Mouse (Mus musculus) heart, embryonic 16.5 days (tissue): ENCODE results near the gene Gm7697. TPM values are rescaled to one million over a fixed set of nuclear protein-coding genes. Genes with fewer than 3 reads are reported as not detected.
"Not testable (repeated sequence)": the region's sequence is repeated elsewhere in the genome, so short reads cannot be mapped to it uniquely, and the experiment has no call there.

Experiments
- ATAC-seq: fragments of 200-750 bp; cut with Nextera tagmentation; replicated peaks from 2 replicates; pipeline ENCODE4 v1.8.0; 2017; ENCODE audit warnings: moderate number of reproducible peaks; ENCODE audit not compliant: insufficient read depth, low FRiP score; ENCODE audit errors: extremely low read depth
- H3K27ac ChIP-seq: fragments of 300-500 bp; sonication (generic); 2 replicates; pipeline ENCODE4 v1.5.1; 2014; ENCODE audit warnings: mild to moderate bottlenecking, low read length, control low read depth, moderate library complexity
- H3K27me3 ChIP-seq: fragments of 300-500 bp; sonication (generic); 2 replicates; pipeline ENCODE4 v1.6.1; 2014; ENCODE audit warnings: low read length, mixed read lengths; ENCODE audit not compliant: control insufficient read depth, insufficient read depth
- H3K36me3 ChIP-seq: fragments of 300-500 bp; sonication (generic); 2 replicates; pipeline ENCODE4 v1.6.1; 2014; ENCODE audit not compliant: control insufficient read depth, insufficient read depth
- H3K4me1 ChIP-seq: fragments of 300-500 bp; sonication (generic); 2 replicates; pipeline ENCODE4 v1.6.1; 2014; ENCODE audit warnings: low read length, mixed read lengths; ENCODE audit not compliant: control insufficient read depth, insufficient read depth
- H3K4me2 ChIP-seq: fragments of 300-500 bp; sonication (generic); 2 replicates; pipeline ENCODE4 v1.6.1; 2014; ENCODE audit warnings: low read depth, mild to moderate bottlenecking, control low read depth, low read length
- H3K4me3 ChIP-seq: fragments of 300-500 bp; sonication (generic); 2 replicates; pipeline ENCODE4 v1.5.1; 2014; ENCODE audit warnings: mild to moderate bottlenecking, control low read depth, low read length
- H3K9ac ChIP-seq: fragments of 300-500 bp; sonication (generic); 2 replicates; pipeline ENCODE4 v1.6.1; 2014; ENCODE audit warnings: low read length, control low read depth
- H3K9me3 ChIP-seq: fragments of 300-500 bp; sonication (generic); replicated peaks from 2 replicates; pipeline ENCODE4 v1.6.1; 2016; ENCODE audit warnings: low read length; ENCODE audit not compliant: control insufficient read depth
- WGBS: fragments of 180-500 bp; shearing (Covaris S2); extraction: QIAGEN DNeasy Blood & Tissue Kit; methylation state at CpG from one replicate; pipeline ENCODE4 v1.1.7; 2014; 5-methylcytosine and 5-hydroxymethylcytosine counted together
- polyA plus RNA-seq: library from polyadenylated mRNA; unstranded; fragments of >200 nt; fragmentation: Nextera tagmentation; extraction: Ambion mirVana; gene quantifications from 2 replicates; pipeline ENCODE4 v1.2.1, GENCODE M21; 2015

The Gm7697 gene
- not detected in 2 replicates for polyA plus RNA-seq

GRCm38 (mm10) chr8:69522876-69523275 lies at the start of gene Gm7697:
TSS of gene Gm7697 (minus strand) at chr8:69522976.
- 70% methylated on average over 1 of the region's 3 CpGs for WGBS
- not testable (repeated sequence) for H3K9me3 ChIP-seq, ATAC-seq, H3K9ac ChIP-seq, H3K36me3 ChIP-seq, H3K27me3 ChIP-seq, H3K4me3 ChIP-seq, H3K27ac ChIP-seq, H3K4me2 ChIP-seq, H3K4me1 ChIP-seq

DNA sequence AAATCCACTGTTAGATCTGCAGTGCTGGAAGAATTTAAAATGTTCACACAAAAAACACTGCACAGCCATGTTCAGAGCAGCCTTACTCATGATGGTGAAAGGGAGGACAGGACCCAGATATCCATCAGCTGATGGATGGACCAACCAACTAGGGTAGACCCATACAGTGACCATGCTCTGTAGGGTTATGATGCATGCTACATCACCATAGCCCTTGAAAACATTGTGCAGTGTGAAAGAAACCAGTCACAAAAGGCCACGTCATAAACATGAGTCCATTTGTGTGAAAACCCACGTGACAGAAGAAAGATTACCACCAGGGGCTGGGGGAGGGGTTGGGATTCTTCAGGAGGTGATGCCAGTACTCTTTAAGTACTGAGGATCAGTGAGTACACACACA lies 28.5 kb upstream of the Gm7697 start:
- 51% methylated on average over 2 of the region's 2 CpGs for WGBS
- H3K9me3 ChIP-seq, H3K4me1 ChIP-seq, H3K36me3 ChIP-seq, H3K9ac ChIP-seq, H3K4me2 ChIP-seq, ATAC-seq, H3K27me3 ChIP-seq, H3K27ac ChIP-seq, H3K4me3 ChIP-seq: not testable (repeated sequence)

- H3K9ac ChIP-seq, H3K4me3 ChIP-seq, H3K27ac ChIP-seq, ATAC-seq, H3K9me3 ChIP-seq, H3K36me3 ChIP-seq, H3K4me1 ChIP-seq, H3K27me3 ChIP-seq, H3K4me2 ChIP-seq: not testable (repeated sequence)
- WGBS: 4% methylated on average over 8 of the region's 8 CpGs
Measured at GRCm38 (mm10) chr8:69549556-69549955, 26.8 kb upstream of the Gm7697 start.

- WGBS: 95% methylated on average over 3 of the region's 3 CpGs
- H3K9ac ChIP-seq, H3K27me3 ChIP-seq, H3K36me3 ChIP-seq, H3K9me3 ChIP-seq, H3K27ac ChIP-seq, H3K4me1 ChIP-seq, H3K4me3 ChIP-seq, H3K4me2 ChIP-seq, ATAC-seq: not testable (repeated sequence)
Measured at GRCm38 (mm10) chr8:69548114-69548513, 25.3 kb upstream of the Gm7697 start.

GRCm38 (mm10) chr8:69547208-69547607 lies 24.4 kb upstream of the Gm7697 start:
- not testable (repeated sequence) for ATAC-seq, H3K27ac ChIP-seq, H3K9ac ChIP-seq, H3K4me3 ChIP-seq, H3K36me3 ChIP-seq, H3K27me3 ChIP-seq, H3K4me1 ChIP-seq, H3K9me3 ChIP-seq, H3K4me2 ChIP-seq
- WGBS: 62% methylated on average over 7 of the region's 7 CpGs

GRCm38 (mm10) chr8:69545020-69545419 lies 22.2 kb upstream of the Gm7697 start:
- not testable (repeated sequence) for H3K9me3 ChIP-seq, H3K4me2 ChIP-seq, H3K27me3 ChIP-seq, H3K27ac ChIP-seq, H3K9ac ChIP-seq, H3K4me3 ChIP-seq, ATAC-seq, H3K36me3 ChIP-seq, H3K4me1 ChIP-seq
- WGBS: 45% methylated on average over 1 of the region's 1 CpGs

DNA sequence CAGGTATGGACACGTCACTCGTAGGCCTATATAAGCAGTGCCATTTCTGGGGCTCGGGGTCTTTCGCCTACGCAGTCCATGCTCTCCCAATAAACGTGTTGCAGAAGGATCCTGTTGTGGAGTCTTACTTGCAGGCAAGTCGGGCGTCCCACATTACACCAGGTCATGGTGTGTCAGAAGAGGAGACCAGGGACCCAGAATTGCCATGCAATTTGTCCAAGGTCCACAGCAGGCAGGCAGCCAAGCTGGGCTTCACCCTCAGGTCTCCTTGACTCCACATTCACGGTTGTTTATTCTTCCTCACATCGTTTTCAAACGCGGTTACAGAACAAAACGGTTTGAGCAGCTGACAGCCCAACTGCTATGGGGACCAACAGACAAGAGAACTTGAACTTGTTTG lies 21.7 kb upstream of the Gm7697 start:
- H3K27me3 ChIP-seq, H3K4me1 ChIP-seq, H3K9me3 ChIP-seq, H3K9ac ChIP-seq, H3K4me3 ChIP-seq, H3K36me3 ChIP-seq, H3K27ac ChIP-seq, H3K4me2 ChIP-seq, ATAC-seq: not testable (repeated sequence)
- WGBS: 82% methylated on average over 13 of the region's 13 CpGs

GRCm38 (mm10) chr8:69543984-69544383 lies 21.2 kb upstream of the Gm7697 start:
- 95% methylated on average over 4 of the region's 6 CpGs for WGBS
- not testable (repeated sequence) for H3K36me3 ChIP-seq, H3K9me3 ChIP-seq, H3K9ac ChIP-seq, H3K4me1 ChIP-seq, H3K4me3 ChIP-seq, ATAC-seq, H3K4me2 ChIP-seq, H3K27me3 ChIP-seq, H3K27ac ChIP-seq

DNA sequence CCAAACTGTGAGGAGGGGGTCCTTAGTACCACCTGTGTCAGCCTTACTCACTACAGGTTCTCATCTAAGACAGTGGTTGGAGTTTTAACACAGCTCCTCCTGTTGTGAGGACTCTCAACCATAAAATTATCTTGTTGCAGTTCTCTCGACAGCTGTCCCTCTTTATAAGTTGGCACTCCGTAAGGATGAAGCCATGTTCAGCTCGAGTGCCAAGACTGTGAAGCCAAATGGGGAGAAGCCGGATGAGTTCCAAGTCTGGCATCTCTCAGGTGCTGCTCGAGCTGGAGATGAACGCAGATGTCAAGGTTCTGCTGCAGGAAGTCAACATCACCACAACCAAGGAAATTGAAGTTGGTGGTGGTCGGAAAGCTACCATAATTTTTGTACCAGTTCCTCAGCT lies 18.0 kb upstream of the Gm7697 start:
- H3K36me3 ChIP-seq, H3K9me3 ChIP-seq, H3K4me3 ChIP-seq, ATAC-seq, H3K9ac ChIP-seq, H3K27ac ChIP-seq, H3K4me2 ChIP-seq, H3K4me1 ChIP-seq, H3K27me3 ChIP-seq: not testable (repeated sequence)
- WGBS: 75% methylated on average over 6 of the region's 7 CpGs

GRCm38 (mm10) chr8:69540331-69540730 lies 17.6 kb upstream of the Gm7697 start:
- not testable (repeated sequence) for ATAC-seq, H3K36me3 ChIP-seq, H3K27me3 ChIP-seq, H3K9me3 ChIP-seq, H3K4me3 ChIP-seq, H3K9ac ChIP-seq, H3K4me1 ChIP-seq, H3K4me2 ChIP-seq, H3K27ac ChIP-seq
- whole genome bisulfite sequencing: 45% methylated on average over 1 of the region's 1 CpGs
